Mouse (Mus musculus) gastrocnemius, adult 18-20 months (tissue): Measurements from ENCODE around the gene Atp6v0d1. TPM values are rescaled to one million over a fixed set of nuclear protein-coding genes. Genes with fewer than 3 reads are reported as not detected.

Experiments
- DNase-seq: peaks from one replicate; pipeline ENCODE4 v3.0.0; 2021; ENCODE audit warnings: low spot score
- microRNA-seq: library from miRNA; unstranded; fragments of <30 nt; microRNA quantifications from one replicate; pipeline ENCODE4 v1.2.0, GENCODE M21; 2021
- total RNA-seq, 2 experiments: library from RNA; stranded (reverse); gene quantifications; 2 replicates each; pipeline ENCODE4 v1.2.3; 2021

Gene Atp6v0d1
- total RNA-seq, 2 experiments from 2014 or later, result 40.1 to 42.7 TPM

DNA sequence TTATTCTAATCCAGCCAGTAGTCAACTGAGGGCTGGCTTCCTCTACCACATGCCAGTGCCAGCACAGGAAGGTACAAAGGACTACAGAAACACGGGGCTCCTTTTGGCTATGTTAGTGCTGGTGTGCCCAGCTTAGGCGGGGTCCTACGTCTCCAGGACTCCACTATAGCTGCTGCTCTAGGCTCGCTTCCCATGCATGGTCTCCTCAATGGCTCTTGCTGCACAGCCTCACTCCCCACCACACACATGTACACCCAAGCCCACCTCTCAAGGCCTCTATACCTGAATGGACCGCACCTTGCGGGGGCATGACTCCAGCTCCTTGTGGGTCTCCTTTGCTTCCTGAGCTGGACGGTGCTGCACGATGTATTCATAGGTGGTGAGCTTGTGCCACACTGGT, 90.1 kb downstream of the Atp6v0d1 start:
- DNase-seq, result no peak

DNA sequence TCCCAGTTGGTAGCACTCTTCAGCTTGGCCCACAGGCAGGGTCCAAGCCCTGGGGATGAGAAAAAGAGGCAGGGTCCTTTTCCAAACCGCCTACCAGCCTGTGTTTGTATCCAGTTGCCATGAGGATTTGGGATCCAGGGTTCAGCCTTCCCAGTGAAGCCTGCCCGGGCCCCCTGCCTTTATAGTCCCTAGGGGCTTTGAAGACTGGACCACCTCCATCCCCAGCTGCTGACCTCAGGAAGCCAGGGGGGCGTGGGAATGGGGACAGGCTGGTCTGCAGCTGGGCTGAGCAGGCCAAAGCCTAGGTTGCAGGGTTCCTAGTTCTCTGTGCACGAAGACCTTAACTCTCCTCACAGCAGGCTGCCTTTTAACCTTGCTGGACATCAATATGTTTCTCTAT, 90.6 kb downstream of the Atp6v0d1 start:
- peak; percentile 69 for DNase-seq

DNA sequence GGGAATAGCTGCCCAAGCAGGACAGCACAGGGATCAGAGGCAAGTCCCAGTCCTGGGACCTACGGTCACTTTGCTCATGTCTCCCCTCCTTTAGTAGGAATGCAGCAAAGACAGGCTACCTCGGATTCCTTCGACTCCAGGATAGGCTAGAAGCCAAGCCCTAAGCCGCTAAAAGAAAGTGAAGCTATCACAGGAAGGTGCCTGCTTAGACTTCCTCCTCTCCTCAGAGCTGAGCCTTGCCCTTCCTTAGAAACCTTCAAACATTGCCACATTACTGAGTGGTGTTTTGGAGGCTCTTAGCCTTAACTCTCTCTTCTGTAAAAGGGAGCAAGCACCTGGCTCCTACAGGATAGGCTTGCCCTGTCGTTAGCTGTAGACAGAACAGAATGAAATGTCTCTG, 91.2 kb downstream of the Atp6v0d1 start:
- DNase-seq, result no peak

Small RNA genes lying within 50 kb of the gene (microRNA-seq; reads per million reads assigned to microRNA genes)
- not detected for gene Mir1966

Other genes with a start within 250 kb of the Atp6v0d1 start
- 1 to 10 TPM in 1 of 2 experiments, under 1 TPM in 1; 0.89 to 1.4 TPM for gene Lrrc29, start 239.8 kb downstream of the Atp6v0d1 start, total RNA-seq
- gene Tmem208, start 239.7 kb downstream of the Atp6v0d1 start, total RNA-seq, result 10 to 100 TPM; 21.1 to 22.6 TPM
- 10 to 100 TPM; 19.7 to 26.1 TPM for gene Fhod1, start 218.1 kb downstream of the Atp6v0d1 start, total RNA-seq
- gene Slc9a5, start 217.2 kb downstream of the Atp6v0d1 start, total RNA-seq, result under 1 TPM; 0.25 to 0.50 TPM
- gene Plekhg4, start 192.8 kb downstream of the Atp6v0d1 start, total RNA-seq, result under 1 TPM in 1 of 2 experiments, not detected in 1; 0.09 TPM
- gene Kctd19, start 152.5 kb downstream of the Atp6v0d1 start, total RNA-seq, result under 1 TPM in 1 of 2 experiments, not detected in 1; 0.21 TPM
- gene Lrrc36, start 152.5 kb downstream of the Atp6v0d1 start, total RNA-seq, result under 1 TPM; 0.41 to 0.64 TPM
- gene Tppp3, start 94.5 kb downstream of the Atp6v0d1 start, total RNA-seq, result 10 to 100 TPM; 47.9 to 56.7 TPM
- 10 to 100 TPM; 10.3 to 11.6 TPM for gene Zdhhc1, start 69.1 kb downstream of the Atp6v0d1 start, total RNA-seq
- under 1 TPM in 1 of 2 experiments, not detected in 1; 0.11 TPM for gene Hsd11b2, start 47.3 kb downstream of the Atp6v0d1 start, total RNA-seq
- gene Ripor1, start 39.2 kb upstream of the Atp6v0d1 start, total RNA-seq, result 10 to 100 TPM; 17.1 to 21.7 TPM
- 10 to 100 TPM; 33.6 to 34.2 TPM for gene Ctcf, start 70.5 kb upstream of the Atp6v0d1 start, total RNA-seq
- 1 to 10 TPM in 1 of 2 experiments, under 1 TPM in 1; 0.52 to 1.2 TPM for gene Agrp, start 71.3 kb upstream of the Atp6v0d1 start, total RNA-seq
- gene Carmil2, start 120.2 kb upstream of the Atp6v0d1 start, total RNA-seq, result under 1 TPM in 1 of 2 experiments, not detected in 1; 0.05 TPM
- 1 to 10 TPM; 5.0 to 5.4 TPM for gene Acd, start 135.1 kb upstream of the Atp6v0d1 start, total RNA-seq
- gene Pard6a, start 135.1 kb upstream of the Atp6v0d1 start, total RNA-seq, result 1 to 10 TPM; 5.5 to 6.2 TPM
- gene 4933405L10Rik, start 141.6 kb upstream of the Atp6v0d1 start, total RNA-seq, result not detected
- gene Enkd1, start 142.2 kb upstream of the Atp6v0d1 start, total RNA-seq, result 1 to 10 TPM in 1 of 2 experiments, under 1 TPM in 1; 0.69 to 1.4 TPM
- 1 to 10 TPM; 6.9 to 8.4 TPM for gene Gfod2, start 192.6 kb upstream of the Atp6v0d1 start, total RNA-seq